Mouse (Mus musculus): ENCODE data around the gene 4933434E20Rik. TPM values are rescaled to one million over a fixed set of nuclear protein-coding genes. Genes with fewer than 3 reads are reported as not detected.

4933434E20Rik gene
- total RNA-seq, 1 experiment from 2014 or later = 95.8 TPM

GRCm38 (mm10) chr3:90114342-90114741 is 62.9 kb downstream of the 4933434E20Rik start:
- 0 out of 2 replicates have a peak, but pooled peaks have one; percentile 41 for ATAC-seq (ENCODE audit: extremely low read depth, insufficient number of reproducible peaks, low FRiP score, poor library complexity, severe bottlenecking)

- no peak for ATAC-seq (ENCODE audit: extremely low read depth, insufficient number of reproducible peaks, low FRiP score, poor library complexity, severe bottlenecking)
Measured at GRCm38 (mm10) chr3:90115526-90115925, 64.1 kb downstream of the 4933434E20Rik start.

Other genes with a start within 250 kb of the 4933434E20Rik start
- gene She, start 220.3 kb upstream of the 4933434E20Rik start, total RNA-seq (2017) = 0.23 and 0.25 TPM in 2 replicates
- 46.4 and 50.0 TPM in 2 replicates for gene Il6ra, start 138.4 kb upstream of the 4933434E20Rik start, total RNA-seq (2017)
- gene Atp8b2, start 88.1 kb upstream of the 4933434E20Rik start, total RNA-seq (2017) = 37.9 and 45.4 TPM in 2 replicates
- gene Hax1, start 52.9 kb upstream of the 4933434E20Rik start, total RNA-seq (2017) = 56.1 and 62.5 TPM in 2 replicates
- 186 and 235 TPM in 2 replicates for gene Ubap2l, start 992 bp downstream of the 4933434E20Rik start, total RNA-seq (2017)
- gene Tpm3, start 21.0 kb downstream of the 4933434E20Rik start, total RNA-seq (2017) = 950 and 1,052 TPM in 2 replicates
- gene Nup210l, start 52.5 kb downstream of the 4933434E20Rik start, total RNA-seq (2017) = 2.2 and 2.7 TPM in 2 replicates
- 6,147 and 6,362 TPM in 2 replicates for gene Rps27, start 162.0 kb downstream of the 4933434E20Rik start, total RNA-seq (2017)
- gene Rab13, start 162.1 kb downstream of the 4933434E20Rik start, total RNA-seq (2017) = 1.4 and 2.0 TPM in 2 replicates
- 63.0 and 65.2 TPM in 2 replicates for gene Jtb, start 180.0 kb downstream of the 4933434E20Rik start, total RNA-seq (2017)
- gene Creb3l4, start 191.9 kb downstream of the 4933434E20Rik start, total RNA-seq (2017) = not detected in 2 replicates
- 32.4 and 34.4 TPM in 2 replicates for gene Slc39a1, start 196.5 kb downstream of the 4933434E20Rik start, total RNA-seq (2017)
- gene Crtc2, start 202.5 kb downstream of the 4933434E20Rik start, total RNA-seq (2017) = 66.4 and 76.5 TPM in 2 replicates
- 59.8 and 70.4 TPM in 2 replicates for gene Dennd4b, start 213.5 kb downstream of the 4933434E20Rik start, total RNA-seq (2017)
- gene Gatad2b, start 241.5 kb downstream of the 4933434E20Rik start, total RNA-seq (2017) = 56.0 and 64.1 TPM in 2 replicates

Measured in neutrophil, adult 5-6 weeks (primary cell).